Mouse (Mus musculus) B cell, adult 2 months (primary cell): Measurements from ENCODE around the gene Soga3.

Experiments
- DNase-seq, 2 experiments: peaks; one replicate each; pipeline ENCODE4 v3.0.0; 2022

The Soga3 gene

DNA sequence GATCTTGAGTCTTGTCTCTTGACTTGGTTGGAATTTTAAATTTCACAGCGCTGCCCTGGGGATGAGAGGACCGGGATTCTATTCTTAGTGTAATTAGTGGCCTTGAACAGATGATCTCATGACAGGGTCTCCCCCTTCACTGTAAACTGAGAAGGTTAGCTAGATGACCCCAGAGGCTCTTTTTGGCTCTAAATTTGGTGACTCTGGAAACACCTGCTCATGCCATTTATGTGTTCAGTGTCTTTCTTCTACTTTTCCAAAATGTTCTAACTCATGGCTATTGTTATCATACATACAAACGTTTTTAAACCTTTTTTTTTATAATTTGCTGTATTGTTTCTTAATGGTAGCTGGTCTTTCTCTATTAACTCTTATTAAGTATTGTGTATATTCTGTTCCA, 65.1 kb downstream of the Soga3 start:
- no peak for DNase-seq

DNA sequence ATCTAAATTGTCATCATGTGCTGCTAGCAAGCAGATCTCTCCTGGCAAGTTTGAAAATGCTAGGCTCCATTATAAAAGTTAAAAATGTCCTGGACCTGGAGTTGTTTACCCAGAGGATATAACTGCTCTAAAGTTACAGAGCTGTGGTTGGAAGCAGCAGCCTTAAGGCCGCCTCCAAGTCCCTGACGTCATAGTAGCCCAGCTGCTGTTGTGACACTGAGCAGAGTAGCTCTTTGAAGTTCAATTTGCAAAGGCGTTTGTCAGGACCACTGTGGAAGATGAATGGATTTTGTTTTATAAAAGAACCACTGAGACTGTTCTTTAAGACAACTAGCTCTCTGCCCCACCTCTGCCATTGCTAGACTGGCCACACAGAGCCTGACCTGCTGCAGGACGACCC, 67.8 kb downstream of the Soga3 start, which contains the start of gene 9330159F19Rik:
TSS of gene 9330159F19Rik (plus strand) at position 154 of the 400 bp plus-strand sequence.
- DNase-seq: no peak

- no peak for DNase-seq
These were observed 70.0 kb downstream of the Soga3 start for GRCm38 (mm10) chr10:29213534-29214100.

- no peak for DNase-seq
These were observed 73.3 kb downstream of the Soga3 start for GRCm38 (mm10) chr10:29216957-29217356.

DNA sequence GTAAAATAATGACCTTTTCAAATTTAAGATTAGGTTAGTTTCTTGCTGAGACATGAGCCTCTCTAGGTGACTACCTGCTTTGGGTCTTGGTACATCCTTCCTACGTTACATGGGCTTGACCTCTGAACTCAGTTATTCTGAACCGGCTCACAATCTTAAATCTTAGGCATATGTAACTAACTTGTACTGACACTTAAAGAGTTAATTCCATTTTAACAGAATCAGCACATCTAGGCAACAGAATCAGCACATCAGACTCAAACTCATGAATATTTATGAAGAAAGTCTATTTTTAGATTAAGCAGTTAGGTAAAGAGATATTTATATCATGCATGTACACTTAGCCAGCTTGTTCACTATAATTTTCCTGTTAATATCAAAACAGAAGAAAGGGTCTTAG, 73.8 kb downstream of the Soga3 start:
- DNase-seq: no peak

GRCm38 (mm10) chr10:29225329-29225728, 81.7 kb downstream of the Soga3 start:
- DNase-seq: no peak

DNA sequence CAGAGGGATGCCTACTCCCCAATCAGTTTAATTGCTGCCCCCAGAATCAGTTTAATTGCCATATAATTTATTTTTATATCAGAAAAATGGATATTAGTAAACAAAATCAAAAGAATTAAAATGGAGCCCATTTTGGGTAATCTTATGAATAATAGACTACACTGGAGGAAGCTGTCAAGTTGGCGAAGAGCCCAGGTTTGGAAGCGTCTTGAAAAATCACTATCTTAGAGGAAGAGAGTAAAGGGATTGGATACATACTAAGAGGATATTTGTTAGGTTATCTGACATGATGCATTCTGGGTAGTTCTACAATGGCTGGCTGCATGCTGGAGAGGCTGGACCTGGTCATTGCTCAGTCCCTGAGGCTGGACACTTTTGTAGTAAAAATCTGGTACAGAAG, 87.6 kb downstream of the Soga3 start:
- no peak for DNase-seq
